Comparison of ENCODE assay signal across 7 mouse cellular contexts in genomic region chr15:82906574-82907061, GRCm38 (mm10).
DNase-seq lines count a peak whose midpoint lies in the region; ATAC-seq lines count a peak whose summit lies in the region.

No protein-coding gene starts in this region.

- no peaks in the 10 kb centered on the region for H3K9me3 ChIP-seq in forebrain, embryonic 13.5 days (replicated peaks)

- peaks cover 74% of the 10 kb centered on the region for H3K4me1 ChIP-seq in forebrain, embryonic 13.5 days

- no peak overlapping the region for H3K4me2 ChIP-seq in forebrain, embryonic 13.5 days

- DNase-seq in left cerebral cortex, adult 8-10 months (ENCODE audit: low spot score in 2 of 2), result peak; percentile 7 to 13
- no peak for DNase-seq in left cerebral cortex, postnatal 14 days (ENCODE audit: low spot score in 2 of 2)
- DNase-seq in brain, adult 2 months (ENCODE audit: low read depth, low spot score), result peak; percentile 46
- no peak for DNase-seq in cerebellum, adult 11-12 months

- peaks cover 26% of the 10 kb centered on the region for H3K27me3 ChIP-seq in forebrain, embryonic 13.5 days

- intact Hi-C loops in left cerebral cortex, postnatal 14 days (cut with DNase I), result no loop called here

- no peak for ATAC-seq in forebrain, embryonic 13.5 days
- ATAC-seq in megakaryocyte, adult 5-6 weeks (ENCODE audit: poor library complexity, severe bottlenecking), result peak; percentile 26; the same call in 1 of the 2 replicates
- no peak for ATAC-seq in inflammation-experienced regulatory T-cells, adult 6 months

- peak overlapping the region; percentile 44 for H3K27ac ChIP-seq in forebrain, embryonic 13.5 days

- H3K36me3 ChIP-seq in forebrain, embryonic 13.5 days (ENCODE audit: poor library complexity, severe bottlenecking), result no peaks in the 10 kb centered on the region

- H3K9ac ChIP-seq in forebrain, embryonic 13.5 days, result 0 out of 2 replicates have a peak overlapping the region, but pooled peaks have one; percentile 31

- no peak overlapping the region for H3K4me3 ChIP-seq in forebrain, embryonic 13.5 days

- 60% methylated on average over 7 of the region's 7 CpGs for WGBS in forebrain, embryonic 13.5 days

Comparison
In these comparisons a context has a peak if more than half of its experiments do, and no peak if none do; other contexts are left out.
1. DNase-seq: peak in left cerebral cortex, adult 8-10 months (2 of 2) and brain, adult 2 months (single experiment); none in left cerebral cortex, postnatal 14 days (0 of 2) and cerebellum, adult 11-12 months (single experiment).